Mouse (Mus musculus) central nervous system, embryonic 14 days (tissue): ENCODE measurements around the gene Gm4836. TPM values are rescaled to one million over a fixed set of nuclear protein-coding genes. Genes with fewer than 3 reads are reported as not detected.

Experiments used
- polyA plus RNA-seq: library from polyadenylated mRNA; depleted of rRNA; stranded (reverse); fragments of >200 nt; gene quantifications from 2 replicates; pipeline ENCODE4 v1.2.3, GENCODE M21; 2012; rRNA removed

The Gm4836 gene
- polyA plus RNA-seq = not detected in 2 replicates

DNA sequence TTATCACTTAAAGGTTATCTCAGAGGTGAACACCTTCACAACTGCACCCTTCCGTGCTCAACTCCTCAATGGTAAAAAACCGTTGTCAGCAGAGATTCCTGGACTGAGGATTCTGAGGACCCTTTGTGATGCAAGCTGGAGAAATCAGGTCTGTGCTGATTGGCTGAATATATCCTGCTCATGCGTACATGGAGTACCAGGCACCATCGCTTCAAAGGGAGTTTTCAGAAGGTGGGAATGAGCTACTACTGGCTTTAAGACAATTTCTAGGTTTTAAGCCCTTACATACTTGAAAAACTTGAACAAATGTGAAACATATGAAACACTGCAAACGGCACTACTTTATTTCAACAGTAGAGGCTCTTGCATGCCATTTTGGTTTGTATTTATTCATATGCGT lies at the start of gene Gm4836:
Gene Gm4836 (minus strand): TSS at position 101 of the 400 bp plus-strand sequence.

